Mouse (Mus musculus) ovary, adult 18-20 months (tissue): ENCODE data around the gene Evi5.

Source experiments
- DNase-seq: peaks from one replicate; pipeline ENCODE4 v3.0.0; 2022; ENCODE audit warnings: low spot score, mixed read lengths

The Evi5 gene

DNA sequence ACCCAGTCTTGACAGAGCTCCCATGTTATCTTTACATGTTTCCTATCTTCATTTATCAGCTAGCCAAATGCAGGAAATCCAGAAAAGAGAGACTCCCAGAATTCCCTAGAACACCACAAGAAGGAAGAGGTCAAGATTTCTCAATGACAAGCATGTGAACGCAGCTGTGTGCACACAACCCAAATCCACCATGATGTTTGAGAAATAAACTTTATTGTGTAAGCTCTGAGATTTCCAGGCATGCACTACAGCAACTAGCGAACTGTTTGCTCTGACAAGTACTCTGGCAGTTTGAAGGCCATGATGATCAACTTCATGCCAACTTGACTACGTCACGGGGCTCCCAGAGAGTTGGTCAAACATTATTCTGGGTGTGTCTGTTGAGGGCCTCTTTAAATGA is 169.2 kb downstream of the Evi5 start:
- no peak for DNase-seq

DNA sequence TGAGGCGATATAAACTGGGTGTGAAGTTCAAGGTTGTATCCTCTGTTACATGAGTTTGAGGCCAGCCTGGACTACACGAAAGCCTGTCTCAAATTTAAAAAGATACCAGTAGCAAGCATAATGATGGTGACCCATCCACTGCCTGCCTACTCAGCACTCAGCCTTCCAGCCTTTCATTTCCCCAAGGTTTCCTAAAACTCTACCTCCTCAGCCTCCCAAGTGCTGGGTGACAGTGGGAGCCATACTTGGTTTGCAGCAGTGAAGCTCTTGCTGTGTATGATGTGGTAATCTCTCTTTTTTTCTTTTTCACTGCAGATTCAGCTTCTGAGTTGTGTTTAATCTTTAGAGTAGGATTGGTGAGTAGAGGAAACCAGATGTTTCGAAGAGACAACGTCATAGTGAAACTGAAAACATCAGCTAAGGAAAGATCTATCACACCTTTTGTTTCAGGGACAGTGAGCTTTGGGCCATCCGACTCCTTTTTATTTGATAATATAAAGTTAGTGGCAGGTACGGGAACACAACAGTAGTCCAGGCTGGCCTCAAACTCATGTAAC is 171.6 kb downstream of the Evi5 start:
- DNase-seq = no peak

DNA sequence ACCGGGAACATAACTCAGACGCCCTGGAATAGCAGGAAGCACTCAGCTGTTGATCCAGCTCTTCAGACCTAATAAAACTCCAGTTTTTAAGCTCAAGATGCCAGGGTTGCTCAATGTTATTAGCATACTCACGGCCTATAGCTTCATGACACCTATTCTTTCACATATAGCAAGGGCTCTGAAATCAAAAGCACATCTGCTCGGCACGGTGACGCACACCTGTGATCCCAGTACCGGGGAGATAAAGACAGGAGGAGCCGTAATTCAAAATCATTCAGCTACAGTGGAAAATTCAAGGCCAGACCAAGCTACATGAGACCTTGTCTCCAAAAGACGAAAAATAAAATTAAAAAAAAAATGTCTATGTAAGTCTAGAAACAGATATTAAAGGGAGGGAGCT is 173.2 kb downstream of the Evi5 start:
- DNase-seq = no peak

DNA sequence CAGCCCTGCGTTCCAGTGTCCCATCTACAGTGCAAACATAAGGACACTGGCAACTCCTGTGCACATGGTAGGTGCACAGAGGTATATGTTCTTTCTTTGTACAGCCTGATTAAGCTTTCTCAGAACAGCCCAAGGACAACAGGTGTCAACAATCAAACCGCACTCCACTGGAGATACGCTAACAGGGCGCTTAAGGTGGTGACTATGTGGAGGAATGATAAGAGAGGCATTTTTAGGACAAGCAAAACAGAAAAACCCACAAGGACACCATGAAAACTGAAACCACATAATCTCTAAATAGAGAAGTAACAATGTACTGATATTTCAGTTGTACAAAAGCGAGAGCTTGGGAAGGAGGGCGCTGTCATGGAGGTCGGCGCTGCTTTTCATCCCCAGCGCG is 174.0 kb downstream of the Evi5 start:
- no peak for DNase-seq

DNA sequence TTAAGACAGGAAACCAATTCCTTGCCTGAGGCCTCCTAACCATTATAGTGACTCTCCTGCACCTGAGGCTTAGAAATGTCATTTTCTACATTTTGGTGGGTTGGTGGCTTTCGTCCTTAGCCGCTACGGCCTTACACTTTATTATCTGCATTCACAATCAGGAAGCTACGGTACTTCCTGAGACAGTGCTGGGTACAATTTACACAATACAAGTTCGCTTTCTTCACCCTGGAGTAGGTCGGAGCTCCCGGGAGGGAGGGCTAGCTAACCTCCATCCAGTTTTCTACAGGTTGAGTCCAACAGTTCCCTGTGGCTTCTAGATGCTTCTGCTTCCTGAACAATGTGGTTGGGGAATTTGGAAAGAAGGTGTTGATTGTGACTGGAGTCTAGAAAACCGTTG is 176.0 kb downstream of the Evi5 start:
- no peak for DNase-seq

DNA sequence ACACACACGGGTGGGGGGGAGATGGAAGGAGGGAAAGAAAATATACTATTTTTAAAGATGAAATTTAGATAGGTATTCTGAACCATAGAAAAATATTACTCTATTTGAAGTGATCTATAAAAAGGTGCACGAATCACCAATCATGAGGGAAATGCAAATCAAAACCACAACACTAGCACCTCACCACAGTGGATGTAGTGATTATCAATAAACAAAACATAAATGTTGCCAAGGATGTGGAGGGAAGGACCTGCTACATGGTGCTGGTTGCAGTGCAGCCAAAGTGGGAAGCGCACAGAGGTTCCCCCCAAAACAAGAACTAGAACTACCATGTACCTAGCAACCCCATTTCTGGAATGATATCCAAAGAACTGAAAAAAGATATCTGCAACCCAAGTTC is 179.9 kb downstream of the Evi5 start:
- DNase-seq = no peak
